Mouse (Mus musculus) adrenal gland, adult 2 months (tissue): ENCODE results near the gene Abhd10. TPM values are rescaled to one million over a fixed set of nuclear protein-coding genes. Genes with fewer than 3 reads are reported as not detected.

Experiments
- polyA plus RNA-seq: library from polyadenylated mRNA; depleted of rRNA; stranded (reverse); fragments of >200 nt; gene quantifications from 2 replicates; pipeline ENCODE4 v1.2.3, GENCODE M21; 2012; rRNA removed
- total RNA-seq, 2 experiments: library from RNA; stranded (reverse); gene quantifications; 2 replicates each; pipeline ENCODE4 v1.2.3; 2021

The Abhd10 gene
- total and polyA plus RNA-seq, 3 experiments = 5.9 to 26.7 (median 16.0) TPM

Other genes with a start within 250 kb of the Abhd10 start
- gene Gm609, start 250.0 kb downstream of the Abhd10 start, total RNA-seq = under 1 TPM in 1 of 2 experiments, not detected in 1; 0.14 TPM
- not detected in 2 replicates for gene Gm609, start 250.0 kb downstream of the Abhd10 start, polyA plus RNA-seq
- not detected for gene Gm17783, start 210.9 kb downstream of the Abhd10 start, total RNA-seq
- gene Gm17783, start 210.9 kb downstream of the Abhd10 start, polyA plus RNA-seq = not detected in 2 replicates
- gene Slc9c1, start 207.6 kb downstream of the Abhd10 start, total RNA-seq = not detected
- not detected in 2 replicates for gene Slc9c1, start 207.6 kb downstream of the Abhd10 start, polyA plus RNA-seq
- gene Gcsam, start 132.6 kb downstream of the Abhd10 start, total RNA-seq = under 1 TPM; 0.09 to 0.52 TPM
- not detected in 2 replicates for gene Gcsam, start 132.6 kb downstream of the Abhd10 start, polyA plus RNA-seq
- gene BC016579, start 88.9 kb downstream of the Abhd10 start, total RNA-seq = under 1 TPM; 0.14 to 0.26 TPM
- gene BC016579, start 88.9 kb downstream of the Abhd10 start, polyA plus RNA-seq = not detected in 2 replicates
- gene Tmprss7, start 49.3 kb downstream of the Abhd10 start, total RNA-seq = under 1 TPM; 0.10 to 0.58 TPM
- 0.15 and 0.28 TPM in 2 replicates for gene Tmprss7, start 49.3 kb downstream of the Abhd10 start, polyA plus RNA-seq
- gene Tagln3, start 18.3 kb downstream of the Abhd10 start, total RNA-seq = 1 to 10 TPM; 4.3 TPM
- gene Tagln3, start 18.3 kb downstream of the Abhd10 start, polyA plus RNA-seq = 0.88 and 1.8 TPM in 2 replicates
- gene Phldb2, start 210.6 kb upstream of the Abhd10 start, total RNA-seq = 10 to 100 TPM; 28.4 to 29.4 TPM
- 11.0 and 17.6 TPM in 2 replicates for gene Phldb2, start 210.6 kb upstream of the Abhd10 start, polyA plus RNA-seq